Mouse (Mus musculus) brain, embryonic 14.5 days (tissue): ENCODE measurements at regions not wholly inside any gene's neighbourhood (a gene's known extent, or its start where the extent isn't known, plus 50 kb on each side); places are given as distances from the start of the nearest gene placed in this dataset.

Experiments
- CTCF ChIP-seq: fragments of 200-500 bp; IDR thresholded peaks from 2 replicates; pipeline ENCODE4 v1.5.1; 2012; ENCODE audit warnings: inconsistent platforms, mild to moderate bottlenecking, moderate library complexity, borderline replicate concordance; ENCODE audit not compliant: insufficient read depth, insufficient read length; ENCODE audit errors: extremely low read depth
- POLR2A ChIP-seq: fragments of 200-500 bp; IDR thresholded peaks from 2 replicates; pipeline ENCODE4 v1.6.1; 2012; ENCODE audit warnings: mild to moderate bottlenecking, inconsistent platforms, borderline replicate concordance; ENCODE audit not compliant: poor library complexity, insufficient read depth, insufficient read length, severe bottlenecking; ENCODE audit errors: extremely low read depth

GRCm38 (mm10) chr6:135472495-135472894, 110.2 kb downstream of the Emp1 start:
- TF ChIP-seq POLR2A = no peak
- no peak for TF ChIP-seq CTCF
